Mouse (Mus musculus): Measurements from ENCODE around the gene Srrd.

DNA sequence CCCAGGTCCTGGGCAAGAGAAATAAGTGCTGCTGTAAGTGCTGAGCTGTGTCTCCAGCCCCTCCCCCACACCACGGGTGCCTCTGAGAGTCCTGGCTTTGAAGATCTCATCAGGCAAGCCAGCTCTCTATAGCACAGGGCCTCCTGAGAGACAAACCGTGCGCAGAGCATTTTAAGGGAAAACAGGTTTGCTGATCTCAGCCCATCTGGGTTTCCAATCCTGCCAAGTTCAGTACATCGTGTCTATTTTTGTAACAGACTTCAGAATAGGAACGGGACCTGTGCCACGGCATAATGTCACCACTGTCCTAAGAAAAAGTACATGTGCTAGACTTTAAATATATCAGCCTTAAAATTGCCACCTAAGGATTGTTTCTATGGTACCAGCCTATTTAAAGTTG lies 21.9 kb downstream of the Srrd start:
- no peak for TF ChIP-seq CTCF (IDR thresholded peaks at IDR 0.05; ENCODE audit: insufficient read depth, low read length)
- TF ChIP-seq POLR2A (IDR thresholded peaks at IDR 0.05; ENCODE audit: borderline replicate concordance, extremely low read depth, low read depth, low read length) = no peak
